ENCODE assay signal across 8 mouse cellular contexts in genomic region chr11:115765607-115766141, GRCm38 (mm10). TPM values are rescaled to one million over a fixed set of nuclear protein-coding genes. Genes with fewer than 3 reads are reported as not detected.
DNase-seq lines count a peak whose midpoint lies in the region; ATAC-seq and TF ChIP-seq lines count a peak whose summit lies in the region.

No protein-coding gene starts in this region.

- no peaks in the 10 kb centered on the region for H3K9me3 ChIP-seq in ES-E14 (ENCODE audit: control insufficient read depth, insufficient read depth, low read depth, low read length)
- H3K9me3 ChIP-seq in embryonic facial prominence, embryonic 15.5 days (replicated peaks) = no peaks in the 10 kb centered on the region
- H3K9me3 ChIP-seq in midbrain, embryonic 14.5 days (ENCODE audit: control insufficient read depth, low read length) = no peaks in the 10 kb centered on the region

- in situ Hi-C loops in ES-E14 (cut with MboI; ENCODE audit: low sequenced_read_pairs in 2 of 2, unreplicated experiment in 2 of 2) = no loop called here

- ATAC-seq in embryonic facial prominence, embryonic 15.5 days (ENCODE audit: insufficient number of reproducible peaks, low FRiP score, low TSS enrichment, low read depth) = peak; percentile 74
- peak; percentile 46; the same call in 1 of the 2 replicates for ATAC-seq in midbrain, embryonic 14.5 days (ENCODE audit: low FRiP score, low TSS enrichment)

- H3K4me2 ChIP-seq in embryonic facial prominence, embryonic 15.5 days (replicated peaks) = peak overlapping the region; percentile 71
- H3K4me2 ChIP-seq in midbrain, embryonic 14.5 days (ENCODE audit: low read length) = peak overlapping the region; percentile 70

- peak overlapping the region; percentile 97 for H3K27ac ChIP-seq in heart, adult 2 months
- no peak overlapping the region for H3K27ac ChIP-seq in ES-E14 (ENCODE audit: insufficient read depth, low read depth, low read length, poor library complexity, severe bottlenecking)
- peak overlapping the region; percentile 96 for H3K27ac ChIP-seq in embryonic facial prominence, embryonic 15.5 days (replicated peaks)
- H3K27ac ChIP-seq in midbrain, embryonic 14.5 days (replicated peaks; ENCODE audit: low read depth, low read length) = peak overlapping the region; percentile 89

- H3K27me3 ChIP-seq in heart, adult 2 months (ENCODE audit: control insufficient read depth, insufficient read depth, low read length) = no peaks in the 10 kb centered on the region
- H3K27me3 ChIP-seq in embryonic facial prominence, embryonic 15.5 days = no peaks in the 10 kb centered on the region
- no peaks in the 10 kb centered on the region for H3K27me3 ChIP-seq in midbrain, embryonic 14.5 days (ENCODE audit: control insufficient read depth, insufficient read depth, low read length)

- no peak for DNase-seq in heart, adult 2 months
- DNase-seq in heart, adult 8-10 months (ENCODE audit: low spot score) = no peak
- DNase-seq in ES-E14 (ENCODE audit: low read depth, low spot score) = no peak
- peak; percentile 29 for DNase-seq in heart, postnatal 25 days (ENCODE audit: low spot score)
- peak; percentile 74 for DNase-seq in liver
- peak; percentile 74 for DNase-seq in midbrain, embryonic 14.5 days
- no peak for DNase-seq in T-cell, adult 2 months (ENCODE audit: low spot score)

- peak overlapping the region; percentile 99 for H3K4me3 ChIP-seq in heart, adult 2 months
- peak overlapping the region; percentile 87 to 97 for H3K4me3 ChIP-seq in ES-E14 (ENCODE audit: insufficient read depth in 1 of 2, low read depth in 1 of 2, low read length in 2 of 2, poor library complexity in 1 of 2, severe bottlenecking in 1 of 2)
- peak overlapping the region; percentile 92 for H3K4me3 ChIP-seq in embryonic facial prominence, embryonic 15.5 days (replicated peaks)
- H3K4me3 ChIP-seq in midbrain, embryonic 14.5 days (replicated peaks; ENCODE audit: low read depth, low read length) = peak overlapping the region; percentile 82

- TF ChIP-seq POLR2A in heart, adult 2 months (IDR thresholded peaks at IDR 0.05; ENCODE audit: insufficient read depth, low read depth, low read length) = peak; percentile 46; the same call in 1 of the 2 replicates

- 0 out of 2 replicates have a peak, but pooled peaks cover 3% of the 10 kb centered on the region for H3K79me2 ChIP-seq in heart, adult 2 months (replicated peaks; ENCODE audit: control insufficient read depth, insufficient read depth, low read length)

- H3K4me1 ChIP-seq in heart, adult 2 months (ENCODE audit: control insufficient read depth, insufficient read depth, low read length) = peaks cover 11% of the 10 kb centered on the region
- H3K4me1 ChIP-seq in ES-E14 (ENCODE audit: control insufficient read depth in 2 of 2, insufficient read depth in 2 of 2, low read length in 2 of 2, poor library complexity in 1 of 2) = peaks cover 2 to 6% of the 10 kb centered on the region in 2 experiments; a peak in 3 of 4 replicates
- H3K4me1 ChIP-seq in embryonic facial prominence, embryonic 15.5 days = peaks cover 18% of the 10 kb centered on the region
- peaks cover 17% of the 10 kb centered on the region for H3K4me1 ChIP-seq in midbrain, embryonic 14.5 days (ENCODE audit: control insufficient read depth, insufficient read depth, low read length)

- H3K9ac ChIP-seq in heart, adult 2 months (ENCODE audit: low read depth, low read length) = peak overlapping the region; percentile 96
- H3K9ac ChIP-seq in ES-E14 (ENCODE audit: insufficient read depth, low read depth, low read length, poor library complexity, severe bottlenecking) = peak overlapping the region; percentile 84
- H3K9ac ChIP-seq in embryonic facial prominence, embryonic 15.5 days = peak overlapping the region; percentile 88
- H3K9ac ChIP-seq in midbrain, embryonic 14.5 days (replicated peaks; ENCODE audit: low read length) = peak overlapping the region; percentile 97

- under 1% methylated on average over 34 of the region's 34 CpGs for WGBS in heart, adult 2 months
- WGBS in embryonic facial prominence, embryonic 15.5 days = 0% methylated on average over 33 of the region's 34 CpGs
- WGBS in midbrain, embryonic 14.5 days = under 1% methylated on average over 34 of the region's 34 CpGs

- H3K36me3 ChIP-seq in heart, adult 2 months (ENCODE audit: control insufficient read depth, insufficient read depth, low read length) = peaks cover 8% of the 10 kb centered on the region; the same call in 1 of the 2 replicates
- no peaks in the 10 kb centered on the region for H3K36me3 ChIP-seq in ES-E14 (ENCODE audit: control insufficient read depth, insufficient read depth, low read length, poor library complexity, severe bottlenecking)
- no peaks in the 10 kb centered on the region for H3K36me3 ChIP-seq in embryonic facial prominence, embryonic 15.5 days
- H3K36me3 ChIP-seq in midbrain, embryonic 14.5 days (ENCODE audit: control insufficient read depth, insufficient read depth, low read length) = no peaks in the 10 kb centered on the region

- TF ChIP-seq CTCF in heart, adult 2 months (IDR thresholded peaks at IDR 0.05) = peak; percentile 60

- intact Hi-C loops in heart, adult 2 months (cut with DNase I) = loop anchor here (5.0 kb wide), 1 partner anchor 43 kb away; no protein-coding TSS in a partner anchor
- intact Hi-C loops in heart, postnatal 25 days (cut with DNase I) = loop anchor here (5.0 kb wide), 2 partner anchors 43 to 47 kb away; partner anchors contain the start of genes Caskin2 and Tsen54

- TF ChIP-seq EP300 in heart, adult 2 months (IDR thresholded peaks at IDR 0.05; ENCODE audit: insufficient read depth, low read depth, low read length) = no peak

TF ChIP-seq in ES-E14, 5 proteins besides CTCF, POLR2A, EP300 and RAD21:
- TF ChIP-seq CHD2 (IDR thresholded peaks at IDR 0.05; ENCODE audit: low read depth, low read length) (no peak), ZNF384 (IDR thresholded peaks at IDR 0.05; ENCODE audit: low read depth, low read length) (no peak), MAFK (IDR thresholded peaks at IDR 0.05; ENCODE audit: insufficient read depth, low read depth, low read length) (no peak), ZC3H11A (IDR thresholded peaks at IDR 0.05; ENCODE audit: borderline replicate concordance, low read depth, low read length) (no peak), HCFC1 (IDR thresholded peaks at IDR 0.05; ENCODE audit: borderline replicate concordance, insufficient read depth, low read length) (no peak)

RNA-seq across cellular contexts. Expression of gene Tmem94, which starts 0.4 kb away (rescaled TPM):
- 100 to 1,000 TPM in 1 of 2 experiments, 10 to 100 TPM in 1; 99.5 to 103 TPM for total RNA-seq in heart, adult 2 months (2021)
- 125 and 135 TPM in 2 replicates for polyA plus RNA-seq in heart, adult 2 months (2012; rRNA removed)
- 100 to 1,000 TPM in 2 of 4 experiments, 10 to 100 TPM in 2; 96.2 to 103 (median 100) TPM for total RNA-seq in heart, adult 8-10 months (2022)
- total RNA-seq in ES-E14 (2012; rRNA removed) = 17.7 and 32.1 TPM in 2 replicates
- 24.2 and 25.0 TPM in 2 replicates for polyA plus RNA-seq in embryonic facial prominence, embryonic 15.5 days (2015; fragmentation: Nextera tagmentation; extraction: Ambion mirVana)
- 100 to 1,000 TPM; 102 to 110 TPM for total RNA-seq in heart, postnatal 25 days (2021)
- polyA plus RNA-seq in midbrain, embryonic 14.5 days (2014; fragmentation: Nextera tagmentation; extraction: Ambion mirVana) = 15.2 and 20.9 TPM in 2 replicates

RNA-seq across cellular contexts. Expression of gene Caskin2, which starts 47.8 kb away (rescaled TPM):
- total RNA-seq in heart, adult 2 months (2021) = 10 to 100 TPM; 40.5 to 43.8 TPM
- 38.5 TPM in 2 replicates for polyA plus RNA-seq in heart, adult 2 months (2012; rRNA removed)
- total RNA-seq in heart, adult 8-10 months (2022) = 10 to 100 TPM; 40.3 to 48.2 (median 44.7) TPM
- total RNA-seq in ES-E14 (2012; rRNA removed) = 9.6 and 10.5 TPM in 2 replicates
- polyA plus RNA-seq in embryonic facial prominence, embryonic 15.5 days (2015; fragmentation: Nextera tagmentation; extraction: Ambion mirVana) = 19.0 TPM in 2 replicates
- total RNA-seq in heart, postnatal 25 days (2021) = 10 to 100 TPM; 41.8 to 52.2 TPM
- polyA plus RNA-seq in midbrain, embryonic 14.5 days (2014; fragmentation: Nextera tagmentation; extraction: Ambion mirVana) = 8.4 and 9.8 TPM in 2 replicates

RNA-seq across cellular contexts. Expression of gene Tsen54, which starts 48.9 kb away (rescaled TPM):
- 1 to 10 TPM; 7.2 to 9.3 TPM for total RNA-seq in heart, adult 2 months (2021)
- polyA plus RNA-seq in heart, adult 2 months (2012; rRNA removed) = 15.9 and 16.3 TPM in 2 replicates
- 1 to 10 TPM; 6.9 to 8.8 (median 7.5) TPM for total RNA-seq in heart, adult 8-10 months (2022)
- total RNA-seq in ES-E14 (2012; rRNA removed) = 63.6 and 64.4 TPM in 2 replicates
- 31.5 and 34.8 TPM in 2 replicates for polyA plus RNA-seq in embryonic facial prominence, embryonic 15.5 days (2015; fragmentation: Nextera tagmentation; extraction: Ambion mirVana)
- total RNA-seq in heart, postnatal 25 days (2021) = 1 to 10 TPM; 9.1 to 9.2 TPM
- 17.2 and 20.5 TPM in 2 replicates for polyA plus RNA-seq in midbrain, embryonic 14.5 days (2014; fragmentation: Nextera tagmentation; extraction: Ambion mirVana)

RNA-seq across cellular contexts. Expression of gene Grb2, which starts 57.3 kb away (rescaled TPM):
- 100 to 1,000 TPM; 107 to 109 TPM for total RNA-seq in heart, adult 2 months (2021)
- polyA plus RNA-seq in heart, adult 2 months (2012; rRNA removed) = 52.0 and 73.2 TPM in 2 replicates
- 100 to 1,000 TPM in 3 of 4 experiments, 10 to 100 TPM in 1; 93.7 to 126 (median 111) TPM for total RNA-seq in heart, adult 8-10 months (2022)
- 16.3 and 24.4 TPM in 2 replicates for total RNA-seq in ES-E14 (2012; rRNA removed)
- polyA plus RNA-seq in embryonic facial prominence, embryonic 15.5 days (2015; fragmentation: Nextera tagmentation; extraction: Ambion mirVana) = 94.9 and 114 TPM in 2 replicates
- 100 to 1,000 TPM; 107 to 108 TPM for total RNA-seq in heart, postnatal 25 days (2021)
- polyA plus RNA-seq in midbrain, embryonic 14.5 days (2014; fragmentation: Nextera tagmentation; extraction: Ambion mirVana) = 113 and 135 TPM in 2 replicates

RNA-seq across cellular contexts. Expression of gene Llgl2, which starts 58.2 kb away (rescaled TPM):
- total RNA-seq in heart, adult 2 months (2021) = 10 to 100 TPM; 18.4 to 20.3 TPM
- polyA plus RNA-seq in heart, adult 2 months (2012; rRNA removed) = 19.4 and 20.2 TPM in 2 replicates
- total RNA-seq in heart, adult 8-10 months (2022) = 10 to 100 TPM; 15.7 to 31.8 (median 20.3) TPM
- total RNA-seq in ES-E14 (2012; rRNA removed) = 96.5 and 145 TPM in 2 replicates
- polyA plus RNA-seq in embryonic facial prominence, embryonic 15.5 days (2015; fragmentation: Nextera tagmentation; extraction: Ambion mirVana) = 21.8 and 22.6 TPM in 2 replicates
- 10 to 100 TPM; 15.1 to 21.5 TPM for total RNA-seq in heart, postnatal 25 days (2021)
- polyA plus RNA-seq in midbrain, embryonic 14.5 days (2014; fragmentation: Nextera tagmentation; extraction: Ambion mirVana) = 0.55 and 0.63 TPM in 2 replicates

Comparison
In these comparisons a context has a peak if more than half of its experiments do, and no peak if none do; other contexts are left out.
1. DNase-seq: peak in heart, postnatal 25 days (single experiment), liver (single experiment) and midbrain, embryonic 14.5 days (single experiment); none in heart, adult 2 months (0 of 2), heart, adult 8-10 months (single experiment), ES-E14 (single experiment) and T-cell, adult 2 months (single experiment).
2. Peak in every context shown above with its lines, with median percentiles within 50 percentile points of each other: H3K4me3 ChIP-seq and H3K9ac ChIP-seq.